Mouse (Mus musculus) limb, embryonic 11.5 days (tissue): ENCODE measurements around the gene Olfr834. TPM values are rescaled to one million over a fixed set of nuclear protein-coding genes. Genes with fewer than 3 reads are reported as not detected.

ENCODE experiments used
- ATAC-seq: fragments of 200-750 bp; cut with Nextera tagmentation; 2 replicates; pipeline ENCODE4 v1.8.0; 2017; ENCODE audit warnings: low read depth; ENCODE audit not compliant: insufficient number of reproducible peaks, low FRiP score, low TSS enrichment
- DNase-seq: peaks from one replicate; pipeline ENCODE4 v3.0.0-alpha.2; 2015; ENCODE audit warnings: low spot score
- H3K27ac ChIP-seq: fragments of 300-500 bp; sonication (generic); replicated peaks from 2 replicates; pipeline ENCODE4 v1.5.1; 2014; ENCODE audit warnings: low read depth, mild to moderate bottlenecking, low read length
- H3K27me3 ChIP-seq: fragments of 300-500 bp; sonication (generic); 2 replicates; pipeline ENCODE4 v1.6.1; 2014; ENCODE audit warnings: mild to moderate bottlenecking, low read length, mixed read lengths; ENCODE audit not compliant: control insufficient read depth, insufficient read depth
- H3K36me3 ChIP-seq: fragments of 300-500 bp; sonication (generic); 2 replicates; pipeline ENCODE4 v1.6.1; 2014; ENCODE audit warnings: mild to moderate bottlenecking, low read length, moderate library complexity, mixed read lengths; ENCODE audit not compliant: control insufficient read depth, insufficient read depth
- H3K4me1 ChIP-seq: fragments of 300-500 bp; sonication (generic); 2 replicates; pipeline ENCODE4 v1.6.1; 2014; ENCODE audit warnings: low read length, mixed read lengths; ENCODE audit not compliant: control insufficient read depth, insufficient read depth
- H3K4me2 ChIP-seq: fragments of 300-500 bp; sonication (generic); 2 replicates; pipeline ENCODE4 v1.6.1; 2014; ENCODE audit warnings: low read depth, mild to moderate bottlenecking, moderate library complexity; ENCODE audit not compliant: severe bottlenecking
- H3K4me3 ChIP-seq: fragments of 300-500 bp; sonication (generic); 2 replicates; pipeline ENCODE4 v1.5.1; 2014; ENCODE audit warnings: low read depth, low read length
- H3K9ac ChIP-seq: fragments of 300-500 bp; sonication (generic); 2 replicates; pipeline ENCODE4 v1.6.1; 2014; ENCODE audit warnings: mild to moderate bottlenecking, low read length
- H3K9me3 ChIP-seq: fragments of 300-500 bp; sonication (generic); 2 replicates; pipeline ENCODE4 v1.6.1; 2016; ENCODE audit warnings: low read length; ENCODE audit not compliant: control insufficient read depth
- WGBS: fragments of 180-500 bp; shearing (Covaris S2); extraction: QIAGEN DNeasy Blood & Tissue Kit; methylation state at CpG from one replicate; pipeline ENCODE4 v1.1.7; 2014; 5-methylcytosine and 5-hydroxymethylcytosine counted together
- polyA plus RNA-seq: library from polyadenylated mRNA; unstranded; fragments of >200 nt; fragmentation: Nextera tagmentation; extraction: Ambion mirVana; gene quantifications from 2 replicates; pipeline ENCODE4 v1.2.1, GENCODE M21; 2014

The Olfr834 gene
- polyA plus RNA-seq, result not detected in 2 replicates

DNA sequence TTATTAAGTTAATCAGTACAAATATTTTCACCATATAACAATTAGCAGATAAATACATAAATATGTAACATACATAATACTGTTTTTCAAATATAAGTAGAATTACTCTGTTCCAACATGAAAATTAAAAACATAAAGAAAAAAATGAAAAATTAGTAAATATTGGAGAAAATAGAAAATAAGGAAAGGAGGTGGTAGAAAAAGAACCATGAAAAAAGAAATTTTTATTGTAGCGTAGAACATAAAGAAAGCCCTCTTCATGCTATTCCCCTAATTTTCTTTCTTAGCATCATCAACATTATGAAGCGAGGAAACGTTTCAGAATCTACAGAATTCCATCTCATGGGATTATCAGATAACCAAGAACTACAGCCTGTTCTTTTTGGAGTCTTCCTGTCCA lies at the start of gene Olfr834:
Gene Olfr834 (plus strand): TSS at position 301 of the 400 bp plus-strand sequence.
- H3K36me3 ChIP-seq, result no peaks in the 10 kb centered on the region
- DNase-seq, result no peak
- H3K4me3 ChIP-seq, result no peak within 1 kb of the TSS
- no peaks in the 10 kb centered on the region for H3K9me3 ChIP-seq
- no peak for ATAC-seq
- H3K4me1 ChIP-seq, result no peaks in the 10 kb centered on the region
- H3K27ac ChIP-seq, result no peak within 1 kb of the TSS
- H3K9ac ChIP-seq, result no peak within 1 kb of the TSS
- 81% methylated on average over 3 of the region's 3 CpGs for WGBS
- H3K27me3 ChIP-seq, result no peaks in the 10 kb centered on the region
- H3K4me2 ChIP-seq, result no peak within 1 kb of the TSS

DNA sequence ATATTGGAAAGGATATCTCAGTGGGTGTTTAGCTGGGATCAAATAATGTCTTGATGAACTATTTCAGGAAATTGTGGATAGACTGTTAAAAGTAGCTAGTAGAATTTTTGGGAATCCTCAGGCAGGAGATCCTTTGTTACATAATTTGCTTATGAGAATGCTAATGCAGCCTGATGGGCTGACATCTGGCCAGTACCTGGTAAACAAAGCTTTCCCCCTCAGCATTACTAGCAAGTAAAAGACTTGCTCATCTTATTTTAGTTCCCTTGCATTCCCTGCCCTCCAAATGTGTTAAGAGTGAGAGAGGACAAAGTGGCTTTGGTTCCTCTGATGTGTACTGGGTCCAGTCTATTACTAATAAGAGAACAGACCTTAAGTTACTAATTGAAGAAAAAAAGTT lies 25.8 kb upstream of the Olfr834 start:
- Histone ChIP-seq H3K36me3 (no peaks in the 10 kb centered on the region), H3K4me1 (no peaks in the 10 kb centered on the region), H3K9me3 (no peaks in the 10 kb centered on the region), H3K27ac (no peak overlapping the region), H3K4me3 (no peak overlapping the region), H3K4me2 (no peak overlapping the region), H3K27me3 (no peaks in the 10 kb centered on the region), H3K9ac (no peak overlapping the region)
- DNase-seq (no peak), ATAC-seq (no peak)

DNA sequence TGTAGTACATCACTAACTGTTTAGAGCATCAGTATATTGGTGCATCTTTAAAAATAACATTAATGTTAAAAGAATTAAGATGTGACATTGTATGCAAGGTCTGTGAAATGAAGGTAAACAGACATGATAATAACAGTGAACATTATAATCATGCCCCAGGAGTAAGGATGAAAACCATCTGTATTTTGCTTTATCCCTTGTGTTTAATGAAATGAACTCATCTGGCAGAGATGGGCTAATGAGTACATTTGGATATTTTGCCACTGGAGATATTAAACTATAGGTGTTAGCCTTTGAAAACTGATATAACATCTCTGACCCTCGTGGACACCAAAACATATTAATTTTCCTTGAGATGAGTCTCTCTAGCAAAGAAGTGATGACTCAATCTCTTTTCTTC lies 44.6 kb downstream of the Olfr834 start, which contains the start of gene Olfr835:
Gene Olfr835 (plus strand): TSS at position 301 of the 400 bp plus-strand sequence.
- Histone ChIP-seq H3K4me3 (no peak within 1 kb of the TSS), H3K4me2 (no peak within 1 kb of the TSS), H3K27me3 (no peaks in the 10 kb centered on the region), H3K27ac (no peak within 1 kb of the TSS), H3K9ac (no peak within 1 kb of the TSS), H3K9me3 (no peaks in the 10 kb centered on the region), H3K36me3 (no peaks in the 10 kb centered on the region), H3K4me1 (no peaks in the 10 kb centered on the region)
- DNase-seq (no peak), ATAC-seq (no peak)
- 62% methylated on average over 1 of the region's 1 CpGs for WGBS

Other genes with a start within 250 kb of the Olfr834 start
- not detected in 2 replicates for gene Olfr24, start 224.0 kb upstream of the Olfr834 start, polyA plus RNA-seq
- not detected in 2 replicates for gene Olfr828, start 168.5 kb upstream of the Olfr834 start, polyA plus RNA-seq
- gene Olfr829, start 133.1 kb upstream of the Olfr834 start, polyA plus RNA-seq, result not detected in 2 replicates
- not detected in 2 replicates for gene Olfr830, start 113.3 kb upstream of the Olfr834 start, polyA plus RNA-seq
- gene Olfr832, start 50.9 kb upstream of the Olfr834 start, polyA plus RNA-seq, result not detected in 2 replicates
- gene Olfr835, start 44.7 kb downstream of the Olfr834 start, polyA plus RNA-seq, result not detected in 2 replicates
- not detected in 2 replicates for gene Olfr836, start 132.4 kb downstream of the Olfr834 start, polyA plus RNA-seq
- not detected in 2 replicates for gene Olfr837, start 148.3 kb downstream of the Olfr834 start, polyA plus RNA-seq
- gene Olfr839-ps1, start 189.3 kb downstream of the Olfr834 start, polyA plus RNA-seq, result not detected in 2 replicates